Comparison of ENCODE assay signal across 10 mouse cellular contexts in genomic region chr8:107221924-107222851, GRCm38 (mm10).
DNase-seq lines count a peak whose midpoint lies in the region; ATAC-seq and TF ChIP-seq lines count a peak whose summit lies in the region.
"Had no signal": no experiment of that assay in that cellular context is flagged by ENCODE, and none has a peak within 500 bp of the region (broad histone marks: within the 10 kb centered on the region; RNA-seq: fewer than 3 reads in every experiment).

No protein-coding gene starts in this region.

- no peak overlapping the region for H3K9ac ChIP-seq in midbrain, embryonic 14.5 days (replicated peaks; ENCODE audit: low read length)
- no peak overlapping the region for H3K9ac ChIP-seq in embryonic facial prominence, embryonic 13.5 days
- no peak overlapping the region for H3K9ac ChIP-seq in stomach, postnatal 0 days (ENCODE audit: low read length)

- 46% methylated on average over 8 of the region's 8 CpGs for WGBS in midbrain, embryonic 14.5 days
- 58% methylated on average over 8 of the region's 8 CpGs for WGBS in midbrain, embryonic 10.5 days
- WGBS in embryonic facial prominence, embryonic 13.5 days: 28% methylated on average over 8 of the region's 8 CpGs
- 39% methylated on average over 8 of the region's 8 CpGs for WGBS in stomach, postnatal 0 days

- no peak overlapping the region for H3K27ac ChIP-seq in midbrain, embryonic 14.5 days (replicated peaks; ENCODE audit: low read depth, low read length)
- H3K27ac ChIP-seq in midbrain, embryonic 10.5 days (replicated peaks): no peak overlapping the region
- peak overlapping the region; percentile 45; the same call in 1 of the 2 replicates for H3K27ac ChIP-seq in embryonic facial prominence, embryonic 13.5 days
- H3K27ac ChIP-seq in stomach, postnatal 0 days (replicated peaks): no peak overlapping the region

- no peaks in the 10 kb centered on the region for H3K36me3 ChIP-seq in midbrain, embryonic 14.5 days (ENCODE audit: control insufficient read depth, insufficient read depth, low read length)
- no peaks in the 10 kb centered on the region for H3K36me3 ChIP-seq in midbrain, embryonic 10.5 days
- no peaks in the 10 kb centered on the region for H3K36me3 ChIP-seq in embryonic facial prominence, embryonic 13.5 days
- H3K36me3 ChIP-seq in stomach, postnatal 0 days (ENCODE audit: control insufficient read depth, insufficient read depth, low read length): no peaks in the 10 kb centered on the region

- no peak overlapping the region for H3K4me3 ChIP-seq in midbrain, embryonic 14.5 days (replicated peaks; ENCODE audit: low read depth, low read length)
- no peak overlapping the region for H3K4me3 ChIP-seq in midbrain, embryonic 10.5 days
- H3K4me3 ChIP-seq in embryonic facial prominence, embryonic 13.5 days: no peak overlapping the region
- H3K4me3 ChIP-seq in stomach, postnatal 0 days (ENCODE audit: low read depth, low read length): no peak overlapping the region

- TF ChIP-seq CTCF in stomach, postnatal 0 days (IDR thresholded peaks at IDR 0.05; ENCODE audit: low read depth): no peak

- no peak for TF ChIP-seq EP300 in stomach, postnatal 0 days (optimal IDR thresholded peaks at IDR 0.05)

- no peaks in the 10 kb centered on the region for H3K27me3 ChIP-seq in midbrain, embryonic 14.5 days (ENCODE audit: control insufficient read depth, insufficient read depth, low read length)
- H3K27me3 ChIP-seq in midbrain, embryonic 10.5 days (ENCODE audit: low read depth, poor library complexity, severe bottlenecking): no peaks in the 10 kb centered on the region
- no peaks in the 10 kb centered on the region for H3K27me3 ChIP-seq in embryonic facial prominence, embryonic 13.5 days
- no peaks in the 10 kb centered on the region for H3K27me3 ChIP-seq in stomach, postnatal 0 days (ENCODE audit: control insufficient read depth, insufficient read depth, low read length)
- H3K27me3 ChIP-seq: Patski had no signal

- H3K4me2 ChIP-seq in midbrain, embryonic 14.5 days (ENCODE audit: low read length): no peak overlapping the region
- no peak overlapping the region for H3K4me2 ChIP-seq in embryonic facial prominence, embryonic 13.5 days
- H3K4me2 ChIP-seq in stomach, postnatal 0 days (replicated peaks; ENCODE audit: low read depth): no peak overlapping the region

- ATAC-seq in midbrain, embryonic 14.5 days (ENCODE audit: low FRiP score, low TSS enrichment): no peak
- ATAC-seq in embryonic facial prominence, embryonic 13.5 days (ENCODE audit: insufficient number of reproducible peaks, insufficient read depth, low FRiP score, low TSS enrichment, low read depth): no peak
- 0 out of 2 replicates have a peak, but pooled peaks have one; percentile 18 for ATAC-seq in stomach, postnatal 0 days (ENCODE audit: low FRiP score, low TSS enrichment)
- ATAC-seq: Patski had no signal

- no peaks in the 10 kb centered on the region for H3K4me1 ChIP-seq in midbrain, embryonic 14.5 days (ENCODE audit: control insufficient read depth, insufficient read depth, low read length)
- H3K4me1 ChIP-seq in midbrain, embryonic 10.5 days: peaks cover 4% of the 10 kb centered on the region; the same call in 1 of the 2 replicates
- H3K4me1 ChIP-seq in embryonic facial prominence, embryonic 13.5 days: peaks cover 17% of the 10 kb centered on the region
- no peaks in the 10 kb centered on the region for H3K4me1 ChIP-seq in stomach, postnatal 0 days (replicated peaks; ENCODE audit: control insufficient read depth, insufficient read depth)

- no peaks in the 10 kb centered on the region for H3K9me3 ChIP-seq in midbrain, embryonic 14.5 days (ENCODE audit: control insufficient read depth, low read length)
- no peaks in the 10 kb centered on the region for H3K9me3 ChIP-seq in midbrain, embryonic 10.5 days (replicated peaks)
- H3K9me3 ChIP-seq in embryonic facial prominence, embryonic 13.5 days: 0 out of 2 replicates have a peak, but pooled peaks cover 4% of the 10 kb centered on the region
- H3K9me3 ChIP-seq in stomach, postnatal 0 days (ENCODE audit: control insufficient read depth, low read length): no peaks in the 10 kb centered on the region

- DNase-seq in midbrain, embryonic 14.5 days: peak; percentile 12
- DNase-seq in midbrain, embryonic 10.5 days (ENCODE audit: low spot score): no peak
- peak; percentile 62 for DNase-seq in heart, postnatal 4 days
- peak; percentile 24 for DNase-seq in stomach, postnatal 0 days (ENCODE audit: low spot score)
- DNase-seq in layer of hippocampus, adult 8-10 months (ENCODE audit: low spot score in 2 of 2): no peak
- no peak for DNase-seq in left cerebral cortex, adult 8-10 months (ENCODE audit: low spot score in 2 of 2)
- no peak for DNase-seq in cerebellum, adult 8-10 months
- DNase-seq: left cerebral cortex, postnatal 4 days had no signal

Comparison
In these comparisons a context has a peak if more than half of its experiments do, and no peak if none do; other contexts are left out.
1. DNase-seq: peak in midbrain, embryonic 14.5 days (single experiment), heart, postnatal 4 days (single experiment) and stomach, postnatal 0 days (single experiment); none in midbrain, embryonic 10.5 days (single experiment), layer of hippocampus, adult 8-10 months (0 of 2), left cerebral cortex, adult 8-10 months (0 of 2) and cerebellum, adult 8-10 months (single experiment).